Mouse (Mus musculus) spleen, postnatal 14 days (tissue): ENCODE results near the gene Cd7.
"Not testable (repeated sequence)": the region's sequence is repeated elsewhere in the genome, so short reads cannot be mapped to it uniquely, and the experiment has no call there.

Experiments
- DNase-seq, 2 experiments: peaks; one replicate each; pipeline ENCODE4 v3.0.0; 2021 to 2022; ENCODE audit warnings: low spot score in 2 of 2

Gene Cd7

DNA sequence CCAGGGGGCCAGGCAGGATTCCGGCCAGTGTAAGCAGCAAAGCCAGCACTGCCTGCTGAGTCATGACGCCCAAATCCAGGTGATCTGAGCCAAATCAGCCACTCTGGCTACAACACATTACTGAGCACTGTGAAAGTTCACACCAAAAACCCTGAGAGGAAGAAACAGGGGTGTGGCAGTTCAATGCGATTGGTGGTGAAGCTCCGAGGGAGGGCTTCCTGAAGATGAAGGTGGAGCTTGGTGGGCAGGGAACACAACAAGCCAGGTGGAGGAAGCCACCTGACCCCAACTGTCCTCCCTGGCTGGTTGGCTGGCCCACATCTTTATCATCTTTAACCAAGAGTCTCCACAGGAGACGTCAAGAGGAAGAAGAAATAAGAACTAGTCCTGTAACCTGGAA lies at the start of gene Cd7:
Gene Cd7, minus strand, starts transcription at position 117 of the 400 bp plus-strand sequence.
- no peak for DNase-seq

DNA sequence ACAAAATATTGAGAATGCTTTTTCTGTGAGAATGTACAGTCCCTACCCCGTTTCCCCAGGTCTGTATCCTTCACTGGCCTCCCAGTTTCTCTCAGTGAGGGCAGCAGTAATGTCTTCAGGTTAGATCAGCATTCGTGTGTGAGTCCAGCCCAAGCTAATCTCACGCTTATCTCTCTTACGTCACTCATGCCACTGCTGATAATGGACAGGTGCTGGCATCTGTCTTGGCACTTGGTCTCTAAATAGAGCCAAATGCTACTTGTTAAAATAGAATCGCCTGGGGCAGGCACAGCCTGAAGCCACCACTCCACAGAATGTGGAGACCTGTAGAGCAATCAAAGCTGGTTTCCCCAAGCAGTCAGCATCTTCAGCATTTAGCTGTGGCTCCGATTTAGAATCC lies 49.8 kb upstream of the Cd7 start:
- no peak for DNase-seq

DNA sequence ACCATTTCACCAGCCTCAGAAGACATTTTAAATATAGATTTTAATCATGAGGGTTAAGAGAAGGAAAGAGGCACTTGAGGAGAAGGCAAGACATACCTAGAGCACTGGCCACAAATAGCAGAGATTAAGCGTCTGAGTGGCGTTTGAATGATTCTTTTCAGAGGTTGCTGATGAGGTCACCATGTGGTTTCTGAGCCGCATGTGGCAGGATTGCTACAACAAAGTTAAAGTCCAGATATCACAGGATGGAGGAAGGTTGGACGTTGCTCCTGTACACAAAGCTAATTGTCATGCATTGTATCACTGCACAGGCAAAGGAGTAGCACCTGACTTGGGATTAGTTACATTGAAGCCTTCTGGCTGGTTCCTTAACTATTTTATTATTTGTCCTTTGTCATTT lies 47.1 kb upstream of the Cd7 start:
- no peak for DNase-seq

DNA sequence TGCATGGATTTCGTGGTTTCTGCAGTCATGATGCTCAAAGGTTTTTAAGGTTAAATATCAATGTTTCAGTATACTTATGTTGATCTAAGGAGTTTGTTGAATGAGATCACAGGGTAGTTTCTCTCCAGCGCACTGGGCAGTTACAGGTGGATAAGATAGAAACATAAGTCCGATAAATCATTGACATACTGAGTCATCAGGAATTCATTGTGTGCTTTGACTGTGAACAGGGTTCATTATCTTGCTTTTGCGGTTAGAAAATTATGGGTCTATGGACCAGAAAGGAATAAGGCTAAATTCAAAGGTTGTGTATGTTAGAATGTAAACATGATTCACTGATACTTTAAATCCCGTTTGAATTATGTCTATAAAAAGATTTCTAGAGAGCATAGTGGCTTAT lies 46.0 kb upstream of the Cd7 start:
- DNase-seq, result no peak

DNA sequence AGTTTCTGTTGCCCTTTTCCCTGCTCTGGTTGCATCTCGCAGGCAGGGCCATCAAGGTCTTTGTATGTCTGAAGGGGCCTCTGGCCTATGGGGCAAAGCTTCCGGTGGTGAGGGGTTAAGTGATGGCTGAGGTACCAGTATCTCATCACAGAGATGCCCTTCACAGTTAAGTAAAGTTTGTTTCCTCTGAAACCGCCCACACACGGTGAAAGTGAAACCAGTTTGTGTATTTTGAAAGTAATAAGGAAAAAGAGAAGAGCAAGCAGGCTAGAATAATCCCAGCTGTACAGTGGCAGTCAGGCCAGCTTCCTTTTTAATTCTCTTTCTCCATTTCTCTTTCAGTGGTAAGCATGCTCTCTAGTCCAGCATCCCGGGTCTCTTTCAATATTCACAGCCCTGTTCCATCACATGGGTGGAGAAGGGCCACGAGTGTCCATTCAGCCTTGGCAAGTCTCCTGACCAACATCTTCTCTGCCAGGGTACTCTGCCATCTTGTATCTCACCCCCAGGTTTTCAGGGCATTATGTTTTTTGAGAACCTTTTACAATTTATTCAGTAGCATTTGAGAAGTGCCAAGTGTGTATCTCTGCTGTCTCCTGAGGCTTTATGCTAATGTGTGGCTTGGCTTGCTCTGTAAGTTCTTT lies 43.8 kb upstream of the Cd7 start:
- DNase-seq, result peak in 1 of 2 experiments; percentile 33

DNA sequence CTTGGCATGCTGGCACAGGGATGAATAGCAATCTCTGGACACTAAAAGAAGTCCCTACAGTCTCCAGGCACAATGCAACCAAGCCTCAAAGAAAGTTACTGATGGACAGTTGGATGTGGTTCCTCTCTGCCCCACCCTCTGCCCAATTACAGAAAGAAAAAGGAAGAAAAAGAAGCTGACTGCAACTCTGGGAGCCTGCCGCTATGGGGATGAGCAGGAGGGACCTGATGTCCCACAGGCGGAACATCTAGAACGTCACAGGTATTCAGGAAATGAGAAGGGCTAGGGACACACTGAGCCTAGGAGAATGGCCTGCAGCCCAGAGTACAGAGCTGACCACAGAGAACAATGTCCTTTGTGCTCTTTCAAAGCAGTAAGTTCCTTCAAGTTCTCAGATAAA lies 43.0 kb upstream of the Cd7 start:
- DNase-seq, result no peak

DNA sequence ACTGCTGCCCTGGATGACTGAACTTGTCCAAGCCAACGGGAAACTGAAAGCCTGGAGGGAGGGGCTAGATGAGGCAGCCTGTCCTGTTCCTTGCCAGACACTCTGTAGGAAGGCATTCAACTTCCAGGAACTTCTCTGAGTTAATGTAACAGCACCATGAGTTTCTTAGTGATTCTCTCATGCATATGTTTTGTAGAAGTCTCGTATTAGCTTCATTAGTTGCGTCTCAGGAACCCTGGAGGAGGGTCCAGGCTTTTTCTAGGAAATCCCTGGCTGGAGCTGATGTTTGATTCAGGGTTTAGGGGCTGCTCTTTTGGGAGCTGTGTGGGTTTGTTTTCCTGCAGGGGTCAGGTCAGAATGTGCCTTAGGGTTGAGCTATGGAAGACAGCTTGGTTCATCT lies 41.9 kb upstream of the Cd7 start, which contains the start of gene Sectm1a:
Gene Sectm1a, minus strand, starts transcription at position 101 of the 400 bp plus-strand sequence.
- DNase-seq, result no peak

DNA sequence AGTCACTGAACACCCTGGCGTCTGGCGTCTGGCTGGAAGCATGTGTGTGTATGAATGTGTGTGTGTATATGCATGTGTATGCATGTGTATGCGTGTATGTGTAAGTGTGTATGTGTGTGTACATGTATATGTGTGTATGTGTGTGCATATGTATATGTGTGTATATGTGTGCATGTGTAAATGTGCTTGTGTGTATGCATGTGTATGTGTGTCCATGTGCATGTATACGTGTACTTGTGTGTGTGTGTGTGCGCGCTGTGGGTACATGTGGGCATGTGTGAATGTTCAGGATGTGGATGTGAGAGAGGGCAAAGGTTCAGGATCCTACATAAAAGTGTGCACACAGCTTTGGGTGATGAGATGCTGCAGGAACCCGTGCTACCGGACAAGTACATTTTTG lies 41.1 kb upstream of the Cd7 start:
- no peak for DNase-seq

DNA sequence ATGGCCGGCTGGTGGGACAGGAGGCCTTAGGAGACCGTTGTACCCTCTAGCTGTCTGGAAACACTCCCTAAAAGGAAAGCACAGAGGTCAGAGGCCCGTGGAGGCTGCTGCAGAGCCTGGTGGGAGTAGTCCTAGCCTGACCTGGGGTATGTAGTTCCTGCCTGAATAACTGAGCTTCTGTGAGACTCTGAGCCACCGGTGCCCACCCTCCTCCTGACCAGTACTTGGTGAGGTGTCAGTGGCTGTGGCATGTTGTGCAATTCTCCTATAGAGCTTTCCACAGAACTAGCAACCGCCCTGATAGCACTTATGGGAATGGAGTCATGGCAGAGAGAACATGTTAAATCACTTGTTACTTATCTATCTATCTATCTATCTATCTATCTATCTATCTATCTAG lies 36.4 kb upstream of the Cd7 start:
- no peak for DNase-seq

DNA sequence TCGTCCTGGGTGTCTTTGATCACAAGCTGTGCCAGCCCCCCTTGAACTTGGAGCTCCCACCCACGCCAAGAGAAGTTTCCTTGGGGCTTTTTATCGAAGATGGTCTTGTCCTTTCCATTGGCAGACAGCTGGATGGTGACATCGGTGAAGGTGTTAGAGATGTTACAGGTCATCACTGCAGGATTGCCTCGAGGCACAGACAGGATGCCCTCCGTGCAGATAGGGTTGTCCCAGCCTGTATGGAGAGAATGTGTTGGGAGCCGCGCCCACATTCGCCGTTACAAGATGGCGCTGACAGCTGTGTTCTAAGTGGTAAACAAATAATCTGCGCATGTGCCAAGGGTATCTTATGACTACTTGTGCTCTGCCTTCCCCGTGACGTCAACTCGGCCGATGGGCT lies 30.4 kb upstream of the Cd7 start:
- not testable (repeated sequence) for DNase-seq

DNA sequence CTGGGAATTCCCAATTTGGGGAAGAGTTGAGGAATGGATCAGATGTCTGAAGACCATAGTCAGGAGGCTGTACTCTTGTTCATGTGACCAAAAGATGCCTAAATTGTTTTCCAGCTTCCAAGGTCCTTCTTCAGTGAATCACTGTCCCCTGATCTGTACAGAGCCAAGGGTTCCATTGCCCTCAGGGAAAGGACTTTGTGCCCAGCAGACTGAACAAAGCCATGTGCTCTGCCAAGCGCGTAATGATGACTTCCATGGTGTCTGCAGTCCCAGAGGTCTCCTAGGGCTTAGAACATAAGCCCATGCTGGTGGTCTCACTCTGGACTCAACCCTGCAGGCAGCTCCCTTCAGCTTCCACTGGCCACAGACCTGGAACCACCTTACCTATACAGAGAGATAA lies 28.7 kb upstream of the Cd7 start:
- DNase-seq, result no peak

DNA sequence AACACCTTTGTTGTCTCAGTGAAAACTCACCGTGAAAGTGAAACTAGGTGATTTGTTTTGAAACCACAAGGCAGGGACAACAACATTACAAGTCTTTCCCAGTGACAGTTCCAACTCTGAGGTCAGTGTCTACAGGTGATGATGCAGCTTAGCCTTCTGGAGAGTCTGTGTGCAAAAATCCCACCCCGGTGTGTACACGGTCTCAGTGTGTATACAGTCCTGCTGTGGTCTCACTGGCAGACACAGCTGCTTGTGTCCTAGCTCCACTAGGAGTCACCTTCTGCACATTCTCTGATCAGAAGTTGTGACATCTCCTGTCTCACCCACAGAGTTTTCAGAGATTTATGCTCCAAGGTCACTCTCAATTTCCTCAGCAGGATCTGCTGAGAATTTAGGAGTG lies 25.0 kb upstream of the Cd7 start:
- DNase-seq, result no peak

DNA sequence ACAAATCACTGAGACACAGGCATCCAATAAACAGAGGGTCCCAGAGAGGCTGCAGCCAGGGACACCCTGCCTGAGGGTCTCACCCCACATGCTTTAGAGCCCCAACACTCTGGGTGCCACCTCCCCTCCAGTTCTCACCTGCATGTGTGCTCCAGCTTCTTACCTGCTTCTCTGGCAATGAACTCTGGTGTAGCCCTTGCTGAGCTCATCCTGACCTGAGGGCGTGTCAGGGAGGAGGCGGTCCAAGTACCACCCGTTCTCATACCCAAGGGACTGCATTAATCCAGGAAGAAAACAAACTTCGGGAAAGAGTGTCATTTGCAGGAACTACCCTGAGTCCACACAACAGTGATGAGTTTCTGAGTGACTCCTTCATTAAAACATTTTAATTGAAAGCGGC lies 24.2 kb upstream of the Cd7 start, which contains the start of gene Sectm1b:
Gene Sectm1b, minus strand, starts transcription at position 191 of the 400 bp plus-strand sequence.
- DNase-seq, result no peak

DNA sequence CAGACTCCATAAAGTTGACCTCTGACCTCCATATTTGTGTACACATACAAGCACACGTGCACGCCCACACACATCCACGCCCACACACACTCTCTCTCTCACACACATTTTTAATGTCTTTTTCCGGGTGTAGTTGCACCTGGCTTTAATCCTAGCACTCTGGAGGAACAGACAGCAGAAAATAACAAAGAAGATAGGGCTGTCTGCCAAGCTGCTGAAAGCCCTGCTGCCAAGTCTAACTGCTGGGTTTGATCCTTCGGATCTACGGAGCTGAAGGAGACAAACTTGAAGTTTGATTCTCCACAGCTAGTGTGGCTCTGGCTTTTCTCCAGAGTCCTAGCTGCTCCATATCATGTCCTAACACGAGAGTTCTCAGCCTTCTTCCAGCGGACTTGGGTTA lies 22.4 kb upstream of the Cd7 start:
- DNase-seq, result no peak

DNA sequence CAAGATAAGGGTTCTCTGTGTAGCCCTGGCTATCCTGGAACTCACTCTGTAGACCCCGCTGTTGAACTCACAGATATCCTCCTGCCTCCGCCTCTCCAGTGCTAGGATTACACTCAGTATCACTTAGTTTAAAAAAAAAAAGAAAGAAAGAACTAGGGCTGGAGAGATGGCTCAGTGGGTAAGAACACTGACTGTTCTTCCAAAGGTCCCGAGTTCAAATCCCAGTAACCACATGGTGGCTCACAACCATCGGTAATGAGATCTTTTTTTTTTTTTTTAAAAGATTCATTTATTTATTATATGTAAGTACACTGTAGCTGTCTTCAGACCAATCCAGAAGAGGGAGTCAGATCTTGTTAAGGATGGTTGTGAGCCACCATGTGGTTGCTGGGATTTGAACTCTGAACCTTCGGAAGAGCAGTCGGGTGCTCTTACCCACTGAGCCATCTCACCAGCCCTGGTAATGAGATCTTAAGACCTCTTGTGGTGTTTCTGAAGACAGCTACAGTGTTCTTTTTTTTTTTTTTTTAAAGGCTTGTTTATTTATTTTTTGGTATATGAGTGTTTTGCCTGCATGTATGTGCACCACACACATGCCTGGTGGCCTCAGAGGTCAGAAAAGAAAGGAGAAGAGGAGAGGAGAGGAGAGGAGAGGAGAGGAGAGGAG lies 21.3 kb upstream of the Cd7 start:
- not testable (repeated sequence) for DNase-seq

DNA sequence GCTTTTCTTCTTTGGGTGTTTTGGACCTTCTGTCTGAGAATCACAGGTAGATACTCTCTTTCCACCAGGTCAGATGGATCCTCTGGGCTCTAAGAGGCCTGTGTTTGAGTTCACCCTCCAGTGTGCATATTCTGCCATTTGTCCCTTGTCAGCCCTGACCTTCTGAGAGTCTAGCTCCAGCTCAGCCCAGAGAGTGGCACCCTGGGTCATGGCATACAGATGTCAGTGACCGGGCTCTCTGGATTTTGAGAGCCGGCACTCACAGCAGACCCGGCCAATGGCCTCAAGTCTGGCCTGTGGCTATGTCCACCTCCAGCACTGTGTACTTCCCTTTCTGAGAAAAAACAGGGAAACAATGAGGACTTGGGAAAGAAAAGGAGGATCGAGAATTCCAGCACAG lies 20.3 kb upstream of the Cd7 start:
- no peak for DNase-seq

DNA sequence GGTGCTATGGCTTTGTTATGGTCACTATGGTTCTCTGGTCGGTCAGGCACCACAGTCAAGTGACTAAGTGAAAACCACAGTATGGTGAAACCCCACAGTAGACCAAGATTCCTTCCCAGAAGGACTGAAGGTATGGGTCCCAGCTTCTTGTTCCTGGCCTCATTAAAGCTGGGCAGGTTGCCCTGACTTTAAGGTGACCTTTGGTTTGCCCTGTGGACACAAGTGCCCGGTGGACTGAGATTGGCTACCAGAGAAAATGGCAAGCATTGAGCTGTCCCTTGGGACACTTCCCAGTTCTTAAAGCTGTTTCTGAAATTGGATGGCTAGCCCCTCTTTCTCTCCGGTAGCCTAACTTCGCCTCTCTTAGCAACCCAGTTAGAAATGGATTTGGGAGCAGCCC lies 19.7 kb upstream of the Cd7 start:
- no peak for DNase-seq

DNA sequence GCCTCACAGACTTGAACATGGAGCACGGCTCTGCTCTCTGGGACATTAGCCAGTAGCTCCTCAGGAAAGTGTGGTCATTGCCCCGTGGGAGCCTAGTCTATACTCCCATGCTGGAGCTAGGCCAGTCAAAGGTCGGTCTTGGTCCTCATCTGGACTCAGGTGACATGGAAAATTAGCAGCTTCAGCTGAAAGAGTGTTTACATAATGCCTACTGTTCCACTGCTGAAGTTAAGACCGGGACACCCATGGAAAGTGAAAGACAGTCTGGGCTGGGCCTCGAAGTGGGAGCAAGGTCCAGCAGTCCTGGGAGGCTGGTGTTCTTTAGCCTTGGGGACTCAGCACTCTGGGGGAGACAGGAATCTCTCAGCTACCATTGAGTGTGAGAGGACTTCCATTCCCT lies 18.9 kb upstream of the Cd7 start:
- DNase-seq, result no peak

DNA sequence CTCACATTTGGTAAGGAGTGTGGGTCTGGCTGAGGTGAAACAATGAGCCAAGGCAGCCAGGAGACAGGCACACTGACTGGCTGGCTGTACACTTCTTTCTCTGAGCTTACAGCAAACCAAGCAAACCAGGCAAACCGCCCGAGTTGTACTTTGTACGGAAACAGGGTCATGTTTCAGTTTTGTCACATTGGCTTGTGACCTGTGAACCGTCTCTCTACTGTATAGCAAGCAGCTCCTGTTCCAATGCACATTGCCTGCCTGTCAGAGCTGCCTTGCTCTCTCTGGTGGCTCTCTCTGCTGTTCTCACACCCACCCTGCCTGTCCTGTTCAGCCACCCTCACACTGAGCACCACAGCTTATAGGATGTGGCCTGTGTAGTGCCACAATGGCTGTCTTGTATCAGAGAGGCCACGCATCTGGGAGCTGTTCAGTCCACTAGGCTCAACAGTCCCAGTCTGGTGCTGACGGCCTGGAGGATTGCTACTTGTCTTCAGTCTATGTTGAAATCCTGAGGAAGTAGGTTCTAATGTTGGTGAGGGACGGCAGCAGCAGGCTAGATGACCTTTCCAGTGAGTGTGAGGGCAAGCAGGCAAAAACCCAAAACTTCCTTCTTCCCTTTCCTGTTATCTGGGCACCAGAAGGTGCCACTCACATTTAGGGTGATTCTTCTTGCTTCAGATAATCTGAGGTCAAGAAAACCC lies 17.5 kb upstream of the Cd7 start:
- no peak for DNase-seq

DNA sequence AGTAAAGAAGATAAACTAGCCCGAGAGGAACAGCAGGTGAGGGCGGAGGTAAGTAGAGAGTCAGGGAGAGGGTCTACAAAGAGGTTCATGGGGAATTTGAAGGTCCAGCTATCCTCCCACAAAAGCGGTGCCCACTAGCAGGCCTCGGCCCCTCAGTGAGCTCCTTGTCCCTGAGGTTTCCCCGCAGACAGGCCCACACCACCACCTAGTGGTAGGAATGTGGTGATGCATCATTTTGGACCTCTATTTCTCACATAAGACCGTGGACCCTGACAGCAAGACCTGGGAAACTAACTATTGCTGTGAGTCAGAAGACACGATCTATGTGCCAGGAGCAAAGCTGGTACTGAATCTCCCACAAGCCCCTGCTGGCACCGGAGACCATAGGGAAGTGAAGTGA lies 14.3 kb upstream of the Cd7 start:
- peak; percentile 31 to 62 for DNase-seq

DNA sequence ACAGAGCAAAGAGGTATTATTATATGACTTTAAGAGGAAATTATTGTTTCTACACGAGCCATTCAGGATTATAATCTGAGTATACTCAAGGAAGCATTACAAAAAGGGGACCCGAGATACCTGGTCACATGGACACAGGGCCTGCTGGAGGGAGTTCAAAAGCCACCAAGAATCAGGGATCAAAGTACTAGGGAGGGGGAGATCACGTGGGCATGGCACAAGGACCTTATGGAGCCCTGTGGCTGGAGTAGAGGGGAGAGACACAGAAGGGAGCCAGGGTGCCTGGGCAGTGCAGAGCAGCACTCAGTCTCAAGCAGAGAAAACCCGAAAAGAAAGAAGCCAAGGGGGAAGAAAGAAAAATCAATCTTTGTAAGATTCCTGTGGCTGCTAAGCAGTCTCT lies 13.2 kb upstream of the Cd7 start:
- no peak for DNase-seq

DNA sequence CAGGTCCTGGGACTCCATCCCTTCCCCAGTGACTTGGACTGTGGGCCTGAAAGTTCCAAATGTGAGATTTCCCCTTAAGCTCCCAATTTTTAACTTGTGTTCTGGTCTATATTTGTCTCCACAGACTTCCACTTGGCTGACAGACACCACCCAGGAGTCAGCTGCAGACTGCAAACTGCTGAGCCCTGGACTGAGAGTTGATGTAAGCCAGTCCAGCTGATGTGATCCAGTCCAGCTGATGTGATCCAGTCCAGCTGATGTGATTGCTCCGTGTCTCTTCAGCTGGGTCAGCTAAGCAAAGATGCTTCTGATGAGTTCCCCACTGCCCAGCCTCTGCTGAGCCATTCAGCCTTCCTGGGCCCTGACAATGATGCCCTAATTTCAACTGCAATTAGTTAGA lies 12.6 kb upstream of the Cd7 start:
- DNase-seq, result no peak

DNA sequence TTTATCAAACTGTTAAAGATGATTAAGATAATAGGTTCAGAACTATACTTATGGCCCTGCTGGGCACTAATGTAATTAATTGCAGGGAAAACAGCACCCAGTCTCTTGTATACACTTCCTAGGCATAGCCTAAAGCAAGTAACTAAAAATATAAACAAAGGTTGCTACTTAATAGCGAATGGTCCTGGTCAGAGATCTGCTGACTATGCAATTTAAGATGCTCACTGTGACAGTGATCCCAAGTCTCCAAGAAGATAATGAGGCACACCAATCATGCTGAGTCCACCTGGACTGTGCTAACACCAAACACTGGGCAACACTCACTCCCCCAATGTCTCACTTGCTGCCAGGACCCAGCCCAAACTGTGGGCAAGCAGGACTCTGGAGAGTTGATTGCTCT lies 10.6 kb upstream of the Cd7 start:
- DNase-seq, result no peak
